Mouse (Mus musculus): Measurements from ENCODE around the gene Rnf126. TPM values are rescaled to one million over a fixed set of nuclear protein-coding genes. Genes with fewer than 3 reads are reported as not detected.

Rnf126 gene
- total RNA-seq (2014; fragmentation: Nextera tagmentation), result 32.1 and 64.5 TPM in 2 replicates
- total RNA-seq (2017), result 17.3 and 28.2 TPM in 2 replicates

GRCm38 (mm10) chr10:79766508-79767325 lies at the start of gene Rnf126:
TSS of gene Rnf126 (minus strand) at chr10:79766952.
- ATAC-seq (replicated peaks; ENCODE audit: poor library complexity, severe bottlenecking), result peak; percentile 89

- ATAC-seq (replicated peaks; ENCODE audit: poor library complexity, severe bottlenecking), result no peak
Measured at GRCm38 (mm10) chr10:79815671-79816494, 49.1 kb upstream of the Rnf126 start.

GRCm38 (mm10) chr10:79814271-79814842 lies 47.6 kb upstream of the Rnf126 start:
- no peak for ATAC-seq (replicated peaks; ENCODE audit: poor library complexity, severe bottlenecking)

GRCm38 (mm10) chr10:79811736-79812637 lies 45.2 kb upstream of the Rnf126 start:
- peak; percentile 91 for ATAC-seq (replicated peaks; ENCODE audit: poor library complexity, severe bottlenecking)

GRCm38 (mm10) chr10:79808728-79809127 lies 42.0 kb upstream of the Rnf126 start:
- no peak for ATAC-seq (replicated peaks; ENCODE audit: poor library complexity, severe bottlenecking)

GRCm38 (mm10) chr10:79807826-79808225 lies 41.1 kb upstream of the Rnf126 start:
- no peak for ATAC-seq (replicated peaks; ENCODE audit: poor library complexity, severe bottlenecking)

- 0 out of 2 replicates have a peak, but pooled peaks have one; percentile 44 for ATAC-seq (replicated peaks; ENCODE audit: poor library complexity, severe bottlenecking)
Measured at GRCm38 (mm10) chr10:79806972-79807371, 40.2 kb upstream of the Rnf126 start.

- ATAC-seq (replicated peaks; ENCODE audit: poor library complexity, severe bottlenecking), result no peak
Measured at GRCm38 (mm10) chr10:79806331-79806730, 39.6 kb upstream of the Rnf126 start.

GRCm38 (mm10) chr10:79805636-79806035 lies 38.9 kb upstream of the Rnf126 start:
- ATAC-seq (replicated peaks; ENCODE audit: poor library complexity, severe bottlenecking), result no peak

- no peak for ATAC-seq (replicated peaks; ENCODE audit: poor library complexity, severe bottlenecking)
Measured at GRCm38 (mm10) chr10:79803716-79804323, 37.1 kb upstream of the Rnf126 start.

- peak; percentile 47; the same call in 1 of the 2 replicates for ATAC-seq (replicated peaks; ENCODE audit: poor library complexity, severe bottlenecking)
Measured at GRCm38 (mm10) chr10:79802331-79802971, 35.7 kb upstream of the Rnf126 start.

GRCm38 (mm10) chr10:79801837-79802236 lies 35.1 kb upstream of the Rnf126 start:
- ATAC-seq (replicated peaks; ENCODE audit: poor library complexity, severe bottlenecking), result no peak

- no peak for ATAC-seq (replicated peaks; ENCODE audit: poor library complexity, severe bottlenecking)
Measured at GRCm38 (mm10) chr10:79800508-79800907, 33.8 kb upstream of the Rnf126 start.

- ATAC-seq (replicated peaks; ENCODE audit: poor library complexity, severe bottlenecking), result peak; percentile 84
Measured at GRCm38 (mm10) chr10:79798289-79798928, 31.7 kb upstream of the Rnf126 start.

- ATAC-seq (replicated peaks; ENCODE audit: poor library complexity, severe bottlenecking), result no peak
Measured at GRCm38 (mm10) chr10:79797326-79797725, 30.6 kb upstream of the Rnf126 start.

GRCm38 (mm10) chr10:79795905-79796304 lies 29.2 kb upstream of the Rnf126 start:
- ATAC-seq (replicated peaks; ENCODE audit: poor library complexity, severe bottlenecking), result no peak

- ATAC-seq (replicated peaks; ENCODE audit: poor library complexity, severe bottlenecking), result no peak
Measured at GRCm38 (mm10) chr10:79794491-79794931, 27.8 kb upstream of the Rnf126 start.

GRCm38 (mm10) chr10:79793738-79794490 lies 27.2 kb upstream of the Rnf126 start:
- no peak for ATAC-seq (replicated peaks; ENCODE audit: poor library complexity, severe bottlenecking)
